Mouse (Mus musculus) lung, embryonic 14.5 days (tissue): ENCODE data around the gene Zfyve9. TPM values are rescaled to one million over a fixed set of nuclear protein-coding genes. Genes with fewer than 3 reads are reported as not detected.
A peak's percentile ranks its signal among the peaks of the same experiment; 100 is the strongest.

Experiments
- ATAC-seq: fragments of 200-750 bp; cut with Nextera tagmentation; 2 replicates; pipeline ENCODE4 v1.8.0; 2017; ENCODE audit warnings: mild to moderate bottlenecking, moderate TSS enrichment, moderate library complexity; ENCODE audit not compliant: insufficient read depth
- DNase-seq: peaks from one replicate; pipeline ENCODE4 v3.0.0-alpha.2; 2015
- H3K27ac ChIP-seq: fragments of 300-500 bp; sonication (generic); 2 replicates; pipeline ENCODE4 v1.5.1; 2014; ENCODE audit warnings: low read depth, mild to moderate bottlenecking, moderate library complexity
- H3K27me3 ChIP-seq: fragments of 300-500 bp; sonication (generic); 2 replicates; pipeline ENCODE4 v1.6.1; 2014; ENCODE audit warnings: low read length, control low read depth; ENCODE audit not compliant: insufficient read depth
- H3K36me3 ChIP-seq: fragments of 300-500 bp; sonication (generic); 2 replicates; pipeline ENCODE4 v1.6.1; 2014; ENCODE audit warnings: control low read depth; ENCODE audit not compliant: insufficient read depth
- H3K4me1 ChIP-seq: fragments of 300-500 bp; sonication (generic); 2 replicates; pipeline ENCODE4 v1.6.1; 2014; ENCODE audit warnings: antibody characterized with exemption, control low read depth; ENCODE audit not compliant: insufficient read depth
- H3K4me2 ChIP-seq: fragments of 300-500 bp; sonication (generic); 2 replicates; pipeline ENCODE4 v1.6.1; 2014; ENCODE audit warnings: mild to moderate bottlenecking
- H3K4me3 ChIP-seq: fragments of 300-500 bp; sonication (generic); 2 replicates; pipeline ENCODE4 v1.5.1; 2014; ENCODE audit warnings: low read depth, low read length
- H3K9ac ChIP-seq: fragments of 300-500 bp; sonication (generic); 2 replicates; pipeline ENCODE4 v1.6.1; 2014
- H3K9me3 ChIP-seq: fragments of 300-500 bp; sonication (generic); 2 replicates; pipeline ENCODE4 v1.6.1; 2016; ENCODE audit warnings: low read depth, low read length, control low read depth
- CTCF ChIP-seq: IDR thresholded peaks from 2 replicates; pipeline ENCODE4 v1.5.1; 2016; ENCODE audit warnings: antibody characterized with exemption, low read depth
- WGBS: fragments of 180-500 bp; shearing (Covaris S2); extraction: QIAGEN DNeasy Blood & Tissue Kit; methylation state at CpG from one replicate; pipeline ENCODE4 v1.1.7; 2014; 5-methylcytosine and 5-hydroxymethylcytosine counted together
- polyA plus RNA-seq: library from polyadenylated mRNA; unstranded; fragments of >200 nt; fragmentation: Nextera tagmentation; extraction: Ambion mirVana; gene quantifications from 2 replicates; pipeline ENCODE4 v1.2.1, GENCODE M21; 2014

The Zfyve9 gene
- polyA plus RNA-seq, 1 experiment from 2014 or later: 5.5 TPM

GRCm38 (mm10) chr4:108618586-108618985 lies 162.0 kb downstream of the Zfyve9 start:
- Histone ChIP-seq H3K27ac (peak overlapping the region; percentile 86; the same call in 1 of the 2 replicates), H3K4me2 (peak overlapping the region; percentile 93), H3K9me3 (no peaks in the 10 kb centered on the region), H3K4me1 (no peaks in the 10 kb centered on the region), H3K9ac (peak overlapping the region; percentile 90), H3K4me3 (peak overlapping the region; percentile 76), H3K36me3 (peaks cover 19% of the 10 kb centered on the region; the same call in 1 of the 2 replicates), H3K27me3 (no peaks in the 10 kb centered on the region)
- no peak for DNase-seq
- TF ChIP-seq CTCF: no peak
- ATAC-seq: no peak
- 65% methylated on average over 4 of the region's 4 CpGs for WGBS

- H3K27ac ChIP-seq: no peak overlapping the region
- no peak overlapping the region for H3K4me3 ChIP-seq
- no peaks in the 10 kb centered on the region for H3K27me3 ChIP-seq
- no peak overlapping the region for H3K4me2 ChIP-seq
- no peaks in the 10 kb centered on the region for H3K9me3 ChIP-seq
- no peak for TF ChIP-seq CTCF
- H3K36me3 ChIP-seq: peaks cover 44% of the 10 kb centered on the region
- WGBS: 89% methylated on average over 5 of the region's 5 CpGs
- H3K9ac ChIP-seq: no peak overlapping the region
- no peak for DNase-seq
- no peak for ATAC-seq
- no peaks in the 10 kb centered on the region for H3K4me1 ChIP-seq
Measured at GRCm38 (mm10) chr4:108610935-108611334, 169.7 kb downstream of the Zfyve9 start.

- Histone ChIP-seq H3K36me3 (peaks cover 50% of the 10 kb centered on the region), H3K4me3 (no peak overlapping the region), H3K27ac (no peak overlapping the region), H3K27me3 (no peaks in the 10 kb centered on the region), H3K4me1 (no peaks in the 10 kb centered on the region), H3K4me2 (no peak overlapping the region), H3K9ac (no peak overlapping the region), H3K9me3 (no peaks in the 10 kb centered on the region)
- DNase-seq (no peak), ATAC-seq (no peak)
- no peak for TF ChIP-seq CTCF
- 86% methylated on average over 3 of the region's 3 CpGs for WGBS
Measured at GRCm38 (mm10) chr4:108608651-108609050, 171.9 kb downstream of the Zfyve9 start.

- WGBS: 94% methylated on average over 7 of the region's 7 CpGs
- no peak overlapping the region for H3K9ac ChIP-seq
- H3K4me3 ChIP-seq: no peak overlapping the region
- H3K27me3 ChIP-seq: no peaks in the 10 kb centered on the region
- peaks cover 62% of the 10 kb centered on the region for H3K36me3 ChIP-seq
- no peak overlapping the region for H3K27ac ChIP-seq
- H3K9me3 ChIP-seq: no peaks in the 10 kb centered on the region; the same call in 1 of the 2 replicates
- no peak for ATAC-seq
- no peak for TF ChIP-seq CTCF
- DNase-seq: no peak
- H3K4me1 ChIP-seq: no peaks in the 10 kb centered on the region
- no peak overlapping the region for H3K4me2 ChIP-seq
Measured at GRCm38 (mm10) chr4:108601870-108602269, 178.7 kb downstream of the Zfyve9 start.

GRCm38 (mm10) chr4:108598306-108598705 lies 182.3 kb downstream of the Zfyve9 start:
- H3K4me2 ChIP-seq: no peak overlapping the region
- H3K9ac ChIP-seq: no peak overlapping the region
- ATAC-seq (no peak), DNase-seq (no peak)
- 78% methylated on average over 4 of the region's 4 CpGs for WGBS
- H3K4me1 ChIP-seq: no peaks in the 10 kb centered on the region
- TF ChIP-seq CTCF: no peak
- peaks cover 36% of the 10 kb centered on the region for H3K36me3 ChIP-seq
- H3K4me3 ChIP-seq: no peak overlapping the region
- no peak overlapping the region for H3K27ac ChIP-seq
- H3K9me3 ChIP-seq: no peaks in the 10 kb centered on the region; the same call in 1 of the 2 replicates
- no peaks in the 10 kb centered on the region for H3K27me3 ChIP-seq

GRCm38 (mm10) chr4:108595785-108596184 lies 184.8 kb downstream of the Zfyve9 start:
- DNase-seq: no peak
- no peak for TF ChIP-seq CTCF
- no peaks in the 10 kb centered on the region for H3K9me3 ChIP-seq
- no peaks in the 10 kb centered on the region for H3K27me3 ChIP-seq
- H3K4me2 ChIP-seq: no peak overlapping the region
- H3K36me3 ChIP-seq: peaks cover 32% of the 10 kb centered on the region
- no peak for ATAC-seq
- H3K27ac ChIP-seq: no peak overlapping the region
- WGBS: 79% methylated on average over 1 of the region's 1 CpGs
- H3K9ac ChIP-seq: no peak overlapping the region
- H3K4me3 ChIP-seq: no peak overlapping the region
- H3K4me1 ChIP-seq: no peaks in the 10 kb centered on the region

GRCm38 (mm10) chr4:108593376-108593775 lies 187.2 kb downstream of the Zfyve9 start:
- Histone ChIP-seq H3K4me3 (no peak overlapping the region), H3K27ac (no peak overlapping the region), H3K36me3 (peaks cover 21% of the 10 kb centered on the region), H3K9ac (no peak overlapping the region), H3K4me1 (no peaks in the 10 kb centered on the region), H3K4me2 (no peak overlapping the region), H3K9me3 (no peaks in the 10 kb centered on the region), H3K27me3 (no peaks in the 10 kb centered on the region)
- ATAC-seq (no peak), DNase-seq (no peak)
- no peak for TF ChIP-seq CTCF
- WGBS: 80% methylated on average over 2 of the region's 2 CpGs

Other genes starting within 250 kb of the Zfyve9 start
- 92.0 and 96.2 TPM in 2 replicates for gene Prpf38a, start 201.5 kb downstream of the Zfyve9 start, polyA plus RNA-seq
- gene Orc1, start 201.4 kb downstream of the Zfyve9 start, polyA plus RNA-seq: 14.3 and 15.7 TPM in 2 replicates
- gene Cc2d1b, start 160.9 kb downstream of the Zfyve9 start, polyA plus RNA-seq: 31.1 and 31.4 TPM in 2 replicates
- 2.2 and 3.1 TPM in 2 replicates for gene 3110021N24Rik, start 61.1 kb downstream of the Zfyve9 start, polyA plus RNA-seq
- gene Btf3l4, start 52.8 kb upstream of the Zfyve9 start, polyA plus RNA-seq: 167 and 176 TPM in 2 replicates
- 129 and 131 TPM in 2 replicates for gene Txndc12, start 53.8 kb upstream of the Zfyve9 start, polyA plus RNA-seq
- 57.4 and 62.8 TPM in 2 replicates for gene Kti12, start 67.0 kb upstream of the Zfyve9 start, polyA plus RNA-seq
- gene A730015C16Rik, start 67.8 kb upstream of the Zfyve9 start, polyA plus RNA-seq: 1.2 and 1.3 TPM in 2 replicates
- 6.3 and 8.0 TPM in 2 replicates for gene Rab3b, start 98.3 kb upstream of the Zfyve9 start, polyA plus RNA-seq
- 49.6 and 51.4 TPM in 2 replicates for gene Nrd1, start 219.9 kb upstream of the Zfyve9 start, polyA plus RNA-seq